Mouse (Mus musculus) ES-Bruce4 (cell line): ENCODE results near the gene Psma5. TPM values are rescaled to one million over a fixed set of nuclear protein-coding genes. Genes with fewer than 3 reads are reported as not detected.
A peak's percentile ranks its signal among the peaks of the same experiment; 100 is the strongest.
"Not testable (repeated sequence)": the region's sequence is repeated elsewhere in the genome, so short reads cannot be mapped to it uniquely, and the experiment has no call there.

Experiments
- H3K27ac ChIP-seq: 2 replicates; pipeline ENCODE4 v1.5.1; 2012; ENCODE audit warnings: low read length, inconsistent platforms; ENCODE audit not compliant: insufficient read depth
- H3K27me3 ChIP-seq: 2 replicates; pipeline ENCODE4 v1.6.1; 2012; ENCODE audit warnings: mild to moderate bottlenecking, low read length, inconsistent platforms; ENCODE audit not compliant: control insufficient read depth, poor library complexity, insufficient read depth, severe bottlenecking
- H3K36me3 ChIP-seq: 2 replicates; pipeline ENCODE4 v1.6.1; 2012; ENCODE audit warnings: inconsistent platforms, mild to moderate bottlenecking, low read length, moderate library complexity; ENCODE audit not compliant: control insufficient read depth, poor library complexity, insufficient read depth, severe bottlenecking
- H3K4me1 ChIP-seq: one replicate; pipeline ENCODE4 v1.8.1; 2011; ENCODE audit warnings: low read length; ENCODE audit not compliant: control insufficient read depth, insufficient read depth
- H3K4me3 ChIP-seq: 2 replicates; pipeline ENCODE4 v1.5.1; 2011; ENCODE audit warnings: low read depth, mild to moderate bottlenecking, low read length
- H3K9ac ChIP-seq: 2 replicates; pipeline ENCODE4 v1.6.1; 2012; ENCODE audit warnings: low read depth, mild to moderate bottlenecking, inconsistent platforms; ENCODE audit not compliant: poor library complexity, severe bottlenecking
- H3K9me3 ChIP-seq: replicated peaks from 2 replicates; pipeline ENCODE4 v1.6.1; 2012; ENCODE audit warnings: mild to moderate bottlenecking, low read length, inconsistent platforms; ENCODE audit not compliant: control insufficient read depth, poor library complexity, insufficient read depth, severe bottlenecking
- CTCF ChIP-seq: IDR thresholded peaks from one replicate; pipeline ENCODE4 v1.8.1; 2011; ENCODE audit warnings: low read depth, low read length
- EP300 ChIP-seq: IDR thresholded peaks from 2 replicates; pipeline ENCODE4 v1.6.1; 2011; ENCODE audit warnings: low read depth, low read length; ENCODE audit not compliant: insufficient read depth
- POLR2A ChIP-seq: IDR thresholded peaks from one replicate; pipeline ENCODE4 v1.8.1; 2011; ENCODE audit warnings: low read length; ENCODE audit not compliant: insufficient read depth
- polyA plus RNA-seq: library from polyadenylated mRNA; stranded (reverse); fragments of >200 nt; gene quantifications from 2 replicates; pipeline ENCODE4 v1.2.4, GENCODE M21; 2011; ENCODE audit warnings: low read depth; ENCODE audit not compliant: missing spikeins, insufficient read depth, insufficient read length

Gene Psma5
- polyA plus RNA-seq, 1 experiment, result 159 TPM

DNA sequence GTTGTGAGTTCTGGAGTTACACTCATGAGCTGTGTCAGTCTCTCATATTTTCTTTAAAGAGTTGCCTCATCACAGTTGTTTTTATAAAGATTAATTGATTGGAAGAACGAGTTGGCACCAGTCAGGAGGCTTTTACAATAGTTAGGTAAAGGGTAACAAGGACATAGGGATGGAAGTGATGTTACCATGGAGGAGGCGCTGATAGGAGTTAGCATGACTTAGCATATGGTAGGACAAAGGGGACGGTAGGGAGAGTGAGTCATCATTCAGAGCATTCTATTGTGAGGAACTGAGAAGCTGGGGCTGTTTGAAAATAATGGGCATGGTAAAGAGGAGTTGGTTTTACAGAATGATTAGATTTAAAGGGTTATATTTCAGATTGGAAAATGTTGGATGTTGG is 2.6 kb downstream of the Psma5 start:
- Histone ChIP-seq H3K4me3 (no peak overlapping the region), H3K9ac (peak overlapping the region; percentile 66; the same call in 1 of the 2 replicates), H3K4me1 (peaks cover 2% of the 10 kb centered on the region), H3K27ac (no peak overlapping the region), H3K36me3 (peaks cover 18% of the 10 kb centered on the region), H3K27me3 (no peaks in the 10 kb centered on the region), H3K9me3 (no peaks in the 10 kb centered on the region)
- TF ChIP-seq EP300, result no peak
- no peak for TF ChIP-seq POLR2A
- TF ChIP-seq CTCF, result no peak

DNA sequence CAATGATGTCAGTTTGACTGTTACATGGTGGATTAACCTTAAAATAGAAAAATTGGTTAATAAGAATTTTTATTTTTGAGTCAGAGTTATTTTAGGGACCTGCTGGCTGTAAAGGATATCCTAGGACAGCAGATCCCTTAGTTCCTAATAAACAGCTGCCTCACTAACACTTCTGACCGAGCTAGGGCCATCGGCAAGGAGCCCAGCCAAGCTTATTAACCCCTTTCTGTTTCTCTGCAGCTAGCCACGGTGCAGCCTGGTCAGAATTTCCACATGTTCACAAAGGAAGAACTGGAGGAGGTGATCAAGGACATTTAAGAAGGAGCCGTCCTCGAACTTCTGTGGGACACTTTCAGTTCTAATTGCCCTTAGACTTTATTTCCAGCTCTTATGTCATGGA is 22.8 kb downstream of the Psma5 start:
- not testable (repeated sequence) for H3K27ac ChIP-seq

DNA sequence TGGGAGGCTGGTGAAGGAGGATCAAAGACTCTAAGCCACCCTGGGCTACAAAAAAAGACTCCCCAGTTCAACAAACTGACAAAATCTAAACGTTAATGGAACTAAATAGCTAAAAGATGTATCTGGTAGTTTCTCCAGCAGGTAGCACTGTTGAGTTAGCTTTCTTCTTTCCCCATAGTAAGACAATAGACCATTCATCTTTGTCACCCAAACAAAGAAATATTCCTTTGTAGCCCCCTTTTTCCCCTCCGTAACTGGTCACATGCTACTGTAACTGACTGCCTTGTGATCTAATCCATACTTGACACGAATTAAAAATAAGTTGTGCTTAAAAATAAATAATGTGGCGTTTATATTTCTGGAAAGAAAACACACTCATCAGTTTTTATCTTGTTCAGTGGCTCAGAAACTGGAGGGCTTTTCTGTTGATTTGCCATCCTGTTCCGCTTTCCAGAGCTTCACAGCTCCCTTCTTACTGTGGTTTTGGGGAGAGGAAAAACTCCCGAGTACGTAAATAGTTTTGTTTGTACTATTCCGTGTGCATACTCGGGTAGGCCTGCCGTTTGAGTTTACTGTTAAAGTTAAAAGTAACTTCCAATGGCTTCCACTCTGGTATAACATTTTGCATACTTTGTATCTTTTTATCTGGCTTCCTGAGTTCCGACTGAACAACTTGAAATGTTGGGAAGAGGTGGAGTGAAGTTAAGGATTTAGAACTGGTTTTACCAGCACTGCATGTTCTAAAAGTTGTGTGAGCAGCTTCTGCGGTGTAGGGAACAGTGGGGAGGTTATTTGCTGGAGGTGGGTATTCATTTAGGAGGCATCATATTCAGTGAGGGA is 25.9 kb downstream of the Psma5 start:
- no peak overlapping the region for H3K27ac ChIP-seq
- H3K4me1 ChIP-seq, result no peaks in the 10 kb centered on the region
- no peaks in the 10 kb centered on the region for H3K27me3 ChIP-seq
- H3K36me3 ChIP-seq, result peaks cover 4% of the 10 kb centered on the region
- no peak for TF ChIP-seq POLR2A
- TF ChIP-seq CTCF, result peak; percentile 13
- no peak for TF ChIP-seq EP300
- H3K4me3 ChIP-seq, result no peak overlapping the region
- H3K9me3 ChIP-seq, result no peaks in the 10 kb centered on the region
- H3K9ac ChIP-seq, result peak overlapping the region; percentile 59

More for the DNA sequence above, 22.8 kb downstream of the Psma5 start:
- not testable (repeated sequence) for H3K4me3 ChIP-seq, H3K4me1 ChIP-seq, H3K9me3 ChIP-seq, H3K9ac ChIP-seq, H3K27me3 ChIP-seq
- peaks cover 26% of the 10 kb centered on the region for H3K36me3 ChIP-seq

DNA sequence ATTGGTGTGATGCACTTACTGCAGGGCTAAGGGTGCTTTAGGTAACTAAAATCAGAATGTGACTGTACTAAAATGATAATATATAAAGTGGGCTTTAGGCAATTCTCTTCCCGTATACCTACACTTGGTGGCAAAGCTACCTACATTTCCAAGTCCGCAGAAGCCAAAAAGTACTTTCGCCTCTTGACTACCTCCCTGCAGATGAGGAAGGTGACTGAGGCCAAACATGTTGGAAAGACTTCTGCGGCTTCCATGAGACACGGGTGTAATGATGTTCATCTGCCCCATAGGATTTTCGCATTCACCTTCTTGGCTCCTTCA is 26.5 kb downstream of the Psma5 start:
- TF ChIP-seq EP300, result no peak
- no peak for TF ChIP-seq CTCF
- TF ChIP-seq POLR2A, result no peak

DNA sequence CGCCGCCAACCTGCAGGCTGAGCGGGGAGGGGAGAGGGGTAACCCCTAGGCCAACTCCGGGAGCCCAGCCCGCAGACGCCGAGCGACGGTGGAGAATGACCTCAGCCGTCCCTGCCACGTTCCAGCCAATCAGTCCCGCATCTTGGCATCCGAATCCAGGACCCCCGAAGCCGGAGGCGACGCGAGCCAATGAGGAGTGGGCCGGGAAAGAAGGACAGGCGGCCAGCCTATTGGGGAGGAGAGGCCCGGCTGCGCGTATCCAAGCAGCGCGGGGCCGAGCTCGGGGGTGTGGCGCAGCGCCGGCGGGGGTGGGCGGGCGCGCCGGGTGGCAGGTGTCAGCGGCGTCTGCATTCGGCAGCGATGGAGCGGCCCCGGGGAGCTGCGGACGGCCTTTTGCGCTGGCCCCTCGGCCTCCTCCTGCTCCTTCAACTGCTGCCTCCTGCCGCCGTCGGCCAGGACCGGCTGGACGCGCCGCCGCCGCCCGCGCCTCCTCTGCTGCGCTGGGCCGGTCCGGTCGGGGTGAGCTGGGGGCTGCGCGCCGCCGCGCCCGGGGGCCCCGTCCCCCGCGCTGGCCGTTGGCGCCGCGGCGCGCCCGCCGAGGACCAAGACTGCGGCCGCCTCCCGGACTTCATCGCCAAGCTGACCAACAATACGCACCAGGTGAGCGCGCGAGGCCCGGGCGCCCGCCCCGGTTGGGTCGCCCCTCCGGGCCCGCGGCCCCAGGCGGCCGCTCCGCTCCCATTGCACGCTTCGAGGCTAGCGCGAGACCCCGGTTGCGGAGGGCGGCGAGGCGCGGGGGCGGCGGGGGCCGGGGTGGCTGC is 27.3 kb downstream of the Psma5 start, which contains the start of gene Sort1:
Gene Sort1, plus strand, starts transcription at position 302 of the 821 bp plus-strand sequence.
- Histone ChIP-seq H3K9ac (peak within 1 kb of the TSS; percentile 88), H3K4me1 (no peaks in the 10 kb centered on the region), H3K36me3 (no peaks in the 10 kb centered on the region), H3K9me3 (no peaks in the 10 kb centered on the region), H3K27me3 (no peaks in the 10 kb centered on the region), H3K4me3 (peak within 1 kb of the TSS; percentile 65), H3K27ac (no peak within 1 kb of the TSS)
- TF ChIP-seq EP300, result no peak
- TF ChIP-seq POLR2A, result no peak
- TF ChIP-seq CTCF, result no peak

More for the DNA sequence above, 26.5 kb downstream of the Psma5 start:
- no peaks in the 10 kb centered on the region for H3K4me1 ChIP-seq
- no peaks in the 10 kb centered on the region for H3K27me3 ChIP-seq
- H3K27ac ChIP-seq, result no peak overlapping the region
- H3K9me3 ChIP-seq, result no peaks in the 10 kb centered on the region
- H3K9ac ChIP-seq, result peak overlapping the region; percentile 59
- peak overlapping the region; percentile 59 for H3K4me3 ChIP-seq
- no peaks in the 10 kb centered on the region; the same call in 1 of the 2 replicates for H3K36me3 ChIP-seq
